Comparison of ENCODE assay signal across 21 mouse cellular contexts in genomic region chr5:127293698-127294097, GRCm38 (mm10). TPM values are rescaled to one million over a fixed set of nuclear protein-coding genes. Genes with fewer than 3 reads are reported as not detected.
"Had no signal": no experiment of that assay in that cellular context is flagged by ENCODE, and none has a peak within 500 bp of the region (broad histone marks: within the 10 kb centered on the region; RNA-seq: fewer than 3 reads in every experiment).

No protein-coding gene starts in this region.

- H3K27me3 ChIP-seq: liver, embryonic 13.5 days; liver, embryonic 15.5 days; megakaryocyte, embryonic 14.5 days; midbrain, embryonic 13.5 days; midbrain, embryonic 15.5 days; neural tube, embryonic 12.5 days had no signal

- H3K4me3 ChIP-seq: liver, embryonic 13.5 days; liver, embryonic 15.5 days; midbrain, embryonic 13.5 days; midbrain, embryonic 15.5 days; neural tube, embryonic 12.5 days had no signal

- H3K36me3 ChIP-seq: liver, embryonic 13.5 days; liver, embryonic 15.5 days; midbrain, embryonic 13.5 days; midbrain, embryonic 15.5 days; neural tube, embryonic 12.5 days had no signal

- H3K9me3 ChIP-seq: liver, embryonic 15.5 days; midbrain, embryonic 13.5 days; midbrain, embryonic 15.5 days; neural tube, embryonic 12.5 days had no signal

- H3K4me1 ChIP-seq: liver, embryonic 13.5 days; liver, embryonic 15.5 days; megakaryocyte, embryonic 14.5 days had no signal

- DNase-seq: liver, embryonic 13.5 days; liver, postnatal 0 days; lung, postnatal 14 days; retina, postnatal 1 day; right cerebral cortex, adult 18-20 months; right cerebral cortex, postnatal 25 days; right cerebral cortex, postnatal 4 days; spleen, adult 18-20 months; thymus, adult 18-20 months; thymus, postnatal 14 days; thymus, postnatal 36 days had no signal

- H3K27ac ChIP-seq: liver, embryonic 13.5 days; liver, embryonic 15.5 days; macrophage; midbrain, embryonic 13.5 days; midbrain, embryonic 15.5 days; neural tube, embryonic 12.5 days had no signal

- ATAC-seq: liver, postnatal 0 days; midbrain, embryonic 13.5 days; midbrain, embryonic 15.5 days had no signal

- H3K9ac ChIP-seq: liver, embryonic 13.5 days; liver, embryonic 15.5 days; liver, postnatal 0 days; midbrain, embryonic 13.5 days; midbrain, embryonic 15.5 days; neural tube, embryonic 12.5 days had no signal

- H3K4me2 ChIP-seq: liver, embryonic 11.5 days; liver, embryonic 13.5 days; liver, embryonic 15.5 days; midbrain, embryonic 11.5 days; midbrain, embryonic 13.5 days; midbrain, embryonic 15.5 days; neural tube, embryonic 12.5 days had no signal

RNA-seq across cellular contexts. Expression of gene Tmem132c, which starts 52.1 kb away (rescaled TPM):
- total RNA-seq: megakaryocyte progenitor cell, adult 5-6 weeks; monocyte, adult 5-6 weeks had no signal
- polyA plus RNA-seq: macrophage had no signal
